Mouse (Mus musculus) C2C12 (cell line): ENCODE measurements around the gene Fam122b.

Experiments used
- CEBPB ChIP-seq: IDR thresholded peaks from one replicate; pipeline ENCODE4 v1.6.1; 2011; ENCODE audit warnings: low read depth, mild to moderate bottlenecking, control low read depth, moderate library complexity
- CTCF ChIP-seq: IDR thresholded peaks from one replicate; pipeline ENCODE4 v1.5.1; 2011; ENCODE audit not compliant: control insufficient read depth, insufficient read depth, insufficient read length
- FOSL1 ChIP-seq: IDR thresholded peaks from one replicate; pipeline ENCODE4 v1.8.0; 2011; ENCODE audit warnings: mild to moderate bottlenecking, low read length; ENCODE audit not compliant: poor library complexity, insufficient read depth, severe bottlenecking
- MAX ChIP-seq: IDR thresholded peaks from one replicate; pipeline ENCODE4 v1.6.1; 2011; ENCODE audit warnings: mild to moderate bottlenecking, control low read depth
- MYOD1 ChIP-seq: IDR thresholded peaks from one replicate; pipeline ENCODE4 v1.6.1; 2011; ENCODE audit warnings: low read depth; ENCODE audit not compliant: control insufficient read depth, insufficient read length
- MYOG ChIP-seq: IDR thresholded peaks from one replicate; pipeline ENCODE4 v1.6.1; 2011; ENCODE audit not compliant: control insufficient read depth, insufficient read length; ENCODE audit errors: extremely low read depth
- USF1 ChIP-seq: IDR thresholded peaks from one replicate; pipeline ENCODE4 v1.6.1; 2011; ENCODE audit warnings: low read depth, mild to moderate bottlenecking, control low read depth, moderate library complexity

DNA sequence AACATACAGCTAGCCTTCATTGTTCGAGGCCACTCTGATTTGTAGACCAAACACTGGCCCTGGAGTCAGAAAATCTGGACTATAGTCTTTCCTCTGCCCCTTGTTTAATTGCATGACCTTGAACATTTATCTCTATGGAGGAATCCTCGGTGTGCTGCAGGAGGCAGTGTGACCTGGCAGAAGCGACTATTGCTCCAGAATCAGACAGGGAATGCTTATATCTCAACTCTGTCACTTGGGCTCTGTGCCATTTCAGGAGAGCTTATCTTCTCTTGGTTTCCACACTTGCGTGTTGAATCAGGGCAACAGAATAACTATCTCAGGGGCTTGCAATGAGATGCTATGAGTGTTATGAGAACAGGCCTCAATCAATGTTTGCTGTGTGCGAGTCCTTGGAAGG, 68.0 kb downstream of the Fam122b start:
- TF ChIP-seq CTCF (no peak), FOSL1 (no peak), MAX (no peak), USF1 (no peak), CEBPB (no peak), MYOD1 (no peak), MYOG (no peak)
